Mouse (Mus musculus): ENCODE measurements at regions not wholly inside any gene's neighbourhood (a gene's known extent, or its start where the extent isn't known, plus 50 kb on each side); places are given as distances from the start of the nearest gene placed in this dataset.
A peak's percentile ranks its signal among the peaks of the same experiment; 100 is the strongest.

DNA sequence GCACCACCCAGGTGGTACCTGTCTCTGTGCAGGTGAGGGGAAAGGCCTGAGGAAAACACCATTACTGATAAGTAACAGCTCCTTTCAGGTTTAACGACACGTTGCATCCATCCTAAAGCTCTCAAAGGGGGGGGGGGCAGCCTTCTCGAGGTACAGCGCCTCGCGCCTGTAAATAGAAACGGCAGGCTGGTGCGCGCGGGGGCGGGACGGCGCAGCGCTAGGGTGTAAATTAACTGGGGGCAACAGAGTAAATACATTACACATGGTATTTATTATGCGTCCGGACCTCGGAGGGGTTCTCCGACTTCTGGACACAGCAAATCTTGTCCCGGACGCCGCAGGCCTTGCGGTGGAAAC is 353.3 kb downstream of the Bcor start:
- no peaks in the 10 kb centered on the region for H3K36me3 ChIP-seq (ENCODE audit: control insufficient read depth, insufficient read depth, low read length)
- peak overlapping the region; percentile 84 for H3K4me2 ChIP-seq (ENCODE audit: low read length)
- H3K9me3 ChIP-seq (ENCODE audit: control insufficient read depth, low read length): no peaks in the 10 kb centered on the region
- peaks cover 15 to 21% of the 10 kb centered on the region in 2 experiments; a peak in 3 of 4 replicates for H3K4me1 ChIP-seq (ENCODE audit: control insufficient read depth in 2 of 2, insufficient read depth in 2 of 2, low read length in 2 of 2)
- H3K27me3 ChIP-seq (ENCODE audit: control insufficient read depth, insufficient read depth, low read length): peaks cover 11% of the 10 kb centered on the region
- ATAC-seq (ENCODE audit: insufficient number of reproducible peaks, insufficient read depth, low FRiP score, low read depth): no peak
- peak overlapping the region; percentile 38 to 55; a peak in 3 of 4 replicates for H3K27ac ChIP-seq (replicated peaks in 1 of 2; ENCODE audit: control insufficient read depth in 1 of 2, insufficient read depth in 1 of 2, low read depth in 2 of 2, low read length in 2 of 2)
- H3K9ac ChIP-seq (ENCODE audit: low read length): peak overlapping the region; percentile 71
- H3K4me3 ChIP-seq (ENCODE audit: control insufficient read depth in 1 of 2, insufficient read depth in 1 of 2, low read depth in 1 of 2, low read length in 2 of 2): peak overlapping the region; percentile 50 to 56
- WGBS: 7% methylated on average over 22 of the region's 22 CpGs

DNA sequence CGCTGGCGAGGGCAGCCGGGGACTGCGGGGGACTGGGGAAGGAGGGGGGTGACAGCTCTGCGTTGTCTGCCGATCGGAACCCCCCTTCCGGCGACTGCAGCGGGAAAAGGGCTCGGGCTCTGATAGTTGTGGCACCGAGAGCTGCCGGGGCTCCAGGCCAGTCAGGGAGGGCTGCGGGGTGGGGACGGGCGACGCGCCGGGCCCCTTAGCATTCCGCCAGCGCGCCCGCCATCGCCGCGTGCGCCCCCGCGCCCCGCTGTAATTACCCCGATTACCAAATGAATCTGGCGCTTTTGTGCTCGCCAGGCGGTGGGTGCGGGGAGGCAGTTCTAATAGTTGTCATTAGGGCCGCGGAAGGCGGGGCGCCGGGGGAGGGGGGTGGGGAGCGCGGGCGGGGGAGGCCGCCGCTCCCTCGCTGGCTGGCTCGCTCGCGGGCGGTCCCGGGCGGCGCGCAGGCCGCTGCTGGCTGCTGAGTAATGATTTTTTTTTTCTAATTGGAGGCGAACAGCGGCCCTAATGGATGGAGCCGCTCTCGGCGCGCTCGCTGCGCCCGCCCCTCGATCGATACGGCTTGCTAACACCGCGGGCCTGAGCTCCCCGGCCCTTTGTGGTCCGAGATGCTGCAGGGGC is 352.8 kb downstream of the Bcor start:
- peak overlapping the region; percentile 50 to 56 for H3K4me3 ChIP-seq (ENCODE audit: control insufficient read depth in 1 of 2, insufficient read depth in 1 of 2, low read depth in 1 of 2, low read length in 2 of 2)
- 5% methylated on average over 54 of the region's 71 CpGs for WGBS
- peaks cover 11% of the 10 kb centered on the region for H3K27me3 ChIP-seq (ENCODE audit: control insufficient read depth, insufficient read depth, low read length)
- peak overlapping the region; percentile 84 for H3K4me2 ChIP-seq (ENCODE audit: low read length)
- no peak for ATAC-seq (ENCODE audit: insufficient number of reproducible peaks, insufficient read depth, low FRiP score, low read depth)
- peak overlapping the region; percentile 71 for H3K9ac ChIP-seq (ENCODE audit: low read length)
- H3K27ac ChIP-seq (replicated peaks in 1 of 2; ENCODE audit: control insufficient read depth in 1 of 2, insufficient read depth in 1 of 2, low read depth in 2 of 2, low read length in 2 of 2): peak overlapping the region; percentile 33 to 55; a peak in 3 of 4 replicates
- no peaks in the 10 kb centered on the region for H3K36me3 ChIP-seq (ENCODE audit: control insufficient read depth, insufficient read depth, low read length)
- H3K9me3 ChIP-seq (ENCODE audit: control insufficient read depth, low read length): no peaks in the 10 kb centered on the region
- H3K4me1 ChIP-seq (ENCODE audit: control insufficient read depth in 2 of 2, insufficient read depth in 2 of 2, low read length in 2 of 2): peaks cover 12 to 17% of the 10 kb centered on the region in 2 experiments; a peak in 3 of 4 replicates

DNA sequence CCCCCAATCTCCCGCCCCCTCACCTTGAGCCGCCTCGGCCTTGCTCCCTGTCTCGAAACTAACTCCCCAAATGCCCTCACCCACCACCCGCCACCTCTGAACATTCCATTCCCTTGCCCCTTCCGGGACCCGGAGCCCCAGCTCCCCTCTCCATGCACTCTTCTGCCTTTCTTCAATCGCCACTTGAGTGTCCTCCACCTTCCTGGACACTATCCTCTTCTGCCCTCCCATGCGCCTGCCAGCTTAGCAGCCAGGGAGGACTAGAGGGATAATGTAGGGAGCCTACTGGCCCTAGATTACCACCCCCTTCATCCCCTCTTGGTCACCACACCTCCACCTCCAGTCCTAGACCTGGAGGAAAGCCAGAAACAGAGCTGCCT is 352.3 kb downstream of the Bcor start:
- peak overlapping the region; percentile 71 for H3K9ac ChIP-seq (ENCODE audit: low read length)
- H3K4me2 ChIP-seq (ENCODE audit: low read length): peak overlapping the region; percentile 84
- no peak for ATAC-seq (ENCODE audit: insufficient number of reproducible peaks, insufficient read depth, low FRiP score, low read depth)
- peaks cover 11% of the 10 kb centered on the region for H3K27me3 ChIP-seq (ENCODE audit: control insufficient read depth, insufficient read depth, low read length)
- H3K27ac ChIP-seq (replicated peaks in 1 of 2; ENCODE audit: control insufficient read depth in 1 of 2, insufficient read depth in 1 of 2, low read depth in 2 of 2, low read length in 2 of 2): peak overlapping the region; percentile 37 to 55
- 21% methylated on average over 9 of the region's 9 CpGs for WGBS
- H3K4me1 ChIP-seq (ENCODE audit: control insufficient read depth in 2 of 2, insufficient read depth in 2 of 2, low read length in 2 of 2): peaks cover 10 to 15% of the 10 kb centered on the region in 2 experiments; a peak in 3 of 4 replicates
- no peaks in the 10 kb centered on the region for H3K9me3 ChIP-seq (ENCODE audit: control insufficient read depth, low read length)
- H3K36me3 ChIP-seq (ENCODE audit: control insufficient read depth, insufficient read depth, low read length): no peaks in the 10 kb centered on the region
- peak overlapping the region; percentile 50 to 56 for H3K4me3 ChIP-seq (ENCODE audit: control insufficient read depth in 1 of 2, insufficient read depth in 1 of 2, low read depth in 1 of 2, low read length in 2 of 2)

DNA sequence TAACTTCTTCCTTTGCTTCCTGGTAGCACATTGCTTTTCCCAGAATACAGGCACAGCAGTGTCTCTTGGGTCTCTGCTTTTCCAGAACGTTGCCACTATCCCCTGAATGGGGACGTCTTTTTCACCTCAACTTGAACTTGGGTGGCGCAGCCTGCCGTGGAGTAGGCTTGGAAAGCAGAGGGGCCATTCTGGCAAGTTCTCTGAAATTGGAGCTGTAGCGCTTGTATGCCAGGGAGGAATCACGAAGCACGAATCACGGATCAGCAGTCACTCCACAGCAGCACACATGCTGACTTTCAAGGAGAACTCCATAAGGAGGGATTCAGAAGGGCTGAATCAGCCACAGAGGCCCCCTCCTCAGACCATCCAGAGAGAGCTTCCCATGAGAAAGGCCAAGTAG is 351.2 kb downstream of the Bcor start:
- Histone ChIP-seq H3K9ac (ENCODE audit: low read length) (no peak overlapping the region), H3K4me3 (ENCODE audit: control insufficient read depth in 1 of 2, insufficient read depth in 1 of 2, low read depth in 1 of 2, low read length in 2 of 2) (no peak overlapping the region), H3K9me3 (ENCODE audit: control insufficient read depth, low read length) (no peaks in the 10 kb centered on the region), H3K36me3 (ENCODE audit: control insufficient read depth, insufficient read depth, low read length) (no peaks in the 10 kb centered on the region), H3K27me3 (ENCODE audit: control insufficient read depth, insufficient read depth, low read length) (peaks cover 11% of the 10 kb centered on the region), H3K4me1 (ENCODE audit: control insufficient read depth in 2 of 2, insufficient read depth in 2 of 2, low read length in 2 of 2) (peaks cover 10 to 13% of the 10 kb centered on the region in 2 experiments; a peak in 3 of 4 replicates), H3K4me2 (ENCODE audit: low read length) (no peak overlapping the region), H3K27ac (replicated peaks in 1 of 2; ENCODE audit: control insufficient read depth in 1 of 2, insufficient read depth in 1 of 2, low read depth in 2 of 2, low read length in 2 of 2) (no peak overlapping the region)
- ATAC-seq (ENCODE audit: insufficient number of reproducible peaks, insufficient read depth, low FRiP score, low read depth): no peak
- whole genome bisulfite sequencing: 67% methylated on average over 8 of the region's 8 CpGs

DNA sequence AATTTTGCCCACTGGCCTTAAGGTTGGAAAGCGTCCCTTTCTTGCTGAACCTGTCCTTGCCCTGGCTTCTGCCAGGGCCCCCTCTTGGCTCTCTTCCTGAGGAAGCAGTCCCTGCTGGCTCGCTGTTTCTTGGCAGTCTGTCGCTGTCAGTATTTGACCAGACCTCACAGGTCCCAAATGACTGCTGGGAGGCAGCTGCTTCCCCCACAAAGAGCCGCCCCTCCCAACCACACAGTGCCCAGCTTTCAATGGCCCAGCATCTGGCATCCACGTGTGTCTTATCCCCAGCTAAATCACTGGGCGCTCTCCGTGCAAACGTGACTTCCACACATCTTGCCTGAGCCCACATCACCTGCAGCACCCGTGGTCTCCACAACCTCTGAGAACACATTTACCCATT is 345.3 kb downstream of the Bcor start:
- no peak for ATAC-seq (ENCODE audit: insufficient number of reproducible peaks, insufficient read depth, low FRiP score, low read depth)
- Histone ChIP-seq H3K27me3 (ENCODE audit: control insufficient read depth, insufficient read depth, low read length) (peaks cover 8% of the 10 kb centered on the region; the same call in 1 of the 2 replicates), H3K9me3 (ENCODE audit: control insufficient read depth, low read length) (no peaks in the 10 kb centered on the region), H3K4me2 (ENCODE audit: low read length) (no peak overlapping the region), H3K9ac (ENCODE audit: low read length) (no peak overlapping the region), H3K4me3 (ENCODE audit: control insufficient read depth in 1 of 2, insufficient read depth in 1 of 2, low read depth in 1 of 2, low read length in 2 of 2) (no peak overlapping the region), H3K4me1 (ENCODE audit: control insufficient read depth in 2 of 2, insufficient read depth in 2 of 2, low read length in 2 of 2) (peaks cover 0 to 2% of the 10 kb centered on the region in 2 experiments; a peak in 1 of 4 replicates), H3K27ac (replicated peaks in 1 of 2; ENCODE audit: control insufficient read depth in 1 of 2, insufficient read depth in 1 of 2, low read depth in 2 of 2, low read length in 2 of 2) (no peak overlapping the region), H3K36me3 (ENCODE audit: control insufficient read depth, insufficient read depth, low read length) (no peaks in the 10 kb centered on the region)
- 42% methylated on average over 9 of the region's 9 CpGs for WGBS

DNA sequence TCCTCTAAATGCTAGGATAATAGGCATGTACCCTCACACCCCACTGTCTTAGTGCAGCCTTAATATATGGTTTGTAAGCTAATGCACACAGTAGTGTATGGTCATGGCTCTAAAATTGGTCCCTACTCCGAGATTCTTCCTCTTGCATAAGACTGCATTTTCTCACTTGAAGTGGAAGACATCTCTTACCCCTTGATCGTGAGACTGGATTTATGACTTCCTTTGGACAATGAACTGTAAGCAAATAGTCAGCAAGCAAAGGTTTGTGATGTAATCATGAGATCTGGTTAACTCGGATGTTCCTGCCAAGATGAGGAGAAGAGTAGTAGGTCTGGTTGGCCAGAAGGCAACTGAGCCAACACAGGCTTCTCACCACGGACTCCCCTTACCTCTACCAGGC is 344.3 kb downstream of the Bcor start:
- Histone ChIP-seq H3K4me1 (ENCODE audit: control insufficient read depth in 2 of 2, insufficient read depth in 2 of 2, low read length in 2 of 2) (no peaks in the 10 kb centered on the region), H3K9ac (ENCODE audit: low read length) (no peak overlapping the region), H3K27me3 (ENCODE audit: control insufficient read depth, insufficient read depth, low read length) (no peaks in the 10 kb centered on the region), H3K36me3 (ENCODE audit: control insufficient read depth, insufficient read depth, low read length) (no peaks in the 10 kb centered on the region), H3K27ac (replicated peaks in 1 of 2; ENCODE audit: control insufficient read depth in 1 of 2, insufficient read depth in 1 of 2, low read depth in 2 of 2, low read length in 2 of 2) (no peak overlapping the region), H3K4me2 (ENCODE audit: low read length) (no peak overlapping the region), H3K9me3 (ENCODE audit: control insufficient read depth, low read length) (no peaks in the 10 kb centered on the region), H3K4me3 (ENCODE audit: control insufficient read depth in 1 of 2, insufficient read depth in 1 of 2, low read depth in 1 of 2, low read length in 2 of 2) (no peak overlapping the region)
- no peak for ATAC-seq (ENCODE audit: insufficient number of reproducible peaks, insufficient read depth, low FRiP score, low read depth)
- WGBS: 73% methylated on average over 4 of the region's 4 CpGs

DNA sequence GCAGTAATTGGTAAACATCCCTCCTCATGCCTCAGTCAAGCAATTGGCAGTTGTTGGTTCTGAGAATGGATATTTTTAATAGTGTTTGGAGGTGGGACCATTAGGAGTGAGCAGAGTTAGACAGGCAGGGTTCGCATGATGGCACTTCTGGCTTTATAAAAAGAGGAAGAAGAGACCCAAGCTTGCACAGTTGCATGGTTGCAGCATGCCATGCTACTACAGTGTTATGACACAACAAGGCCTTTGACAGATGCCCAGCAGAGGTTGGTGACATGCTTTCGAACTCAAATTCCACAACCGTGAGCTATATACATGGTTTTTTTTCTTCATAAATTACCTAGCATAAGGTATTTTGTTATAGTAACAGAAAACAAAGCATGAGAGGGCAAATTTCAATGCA is 341.5 kb downstream of the Bcor start:
- Histone ChIP-seq H3K27ac (replicated peaks in 1 of 2; ENCODE audit: control insufficient read depth in 1 of 2, insufficient read depth in 1 of 2, low read depth in 2 of 2, low read length in 2 of 2) (no peak overlapping the region), H3K9me3 (ENCODE audit: control insufficient read depth, low read length) (no peaks in the 10 kb centered on the region), H3K9ac (ENCODE audit: low read length) (no peak overlapping the region), H3K4me2 (ENCODE audit: low read length) (no peak overlapping the region), H3K4me3 (ENCODE audit: control insufficient read depth in 1 of 2, insufficient read depth in 1 of 2, low read depth in 1 of 2, low read length in 2 of 2) (no peak overlapping the region), H3K27me3 (ENCODE audit: control insufficient read depth, insufficient read depth, low read length) (no peaks in the 10 kb centered on the region), H3K4me1 (ENCODE audit: control insufficient read depth in 2 of 2, insufficient read depth in 2 of 2, low read length in 2 of 2) (peaks cover 0 to 3% of the 10 kb centered on the region in 2 experiments; a peak in 2 of 4 replicates), H3K36me3 (ENCODE audit: control insufficient read depth, insufficient read depth, low read length) (no peaks in the 10 kb centered on the region)
- 88% methylated on average over 3 of the region's 3 CpGs for WGBS
- ATAC-seq (ENCODE audit: insufficient number of reproducible peaks, insufficient read depth, low FRiP score, low read depth): no peak

DNA sequence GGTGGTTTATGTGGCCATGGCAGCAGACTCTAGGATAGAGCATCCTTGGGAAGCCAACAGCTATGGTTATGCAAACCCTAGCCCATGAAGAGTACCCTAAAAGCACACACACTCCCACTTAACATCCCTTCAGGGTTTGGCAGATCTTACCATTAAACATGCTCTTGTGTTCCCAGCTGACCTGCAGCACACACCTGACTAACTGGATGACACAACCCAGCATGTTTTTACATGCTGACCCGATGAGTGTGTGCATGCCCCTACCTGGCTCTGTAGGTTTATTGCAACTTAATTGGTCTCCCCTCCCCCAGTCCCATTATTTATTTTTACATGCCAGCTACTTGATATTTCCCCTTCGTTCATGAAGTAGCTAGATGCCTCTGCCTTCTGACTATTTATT is 339.0 kb downstream of the Bcor start:
- ATAC-seq (ENCODE audit: insufficient number of reproducible peaks, insufficient read depth, low FRiP score, low read depth): no peak
- Histone ChIP-seq H3K27ac (replicated peaks in 1 of 2; ENCODE audit: control insufficient read depth in 1 of 2, insufficient read depth in 1 of 2, low read depth in 2 of 2, low read length in 2 of 2) (no peak overlapping the region), H3K4me2 (ENCODE audit: low read length) (no peak overlapping the region), H3K36me3 (ENCODE audit: control insufficient read depth, insufficient read depth, low read length) (no peaks in the 10 kb centered on the region), H3K9ac (ENCODE audit: low read length) (no peak overlapping the region), H3K9me3 (ENCODE audit: control insufficient read depth, low read length) (no peaks in the 10 kb centered on the region), H3K27me3 (ENCODE audit: control insufficient read depth, insufficient read depth, low read length) (no peaks in the 10 kb centered on the region), H3K4me3 (ENCODE audit: control insufficient read depth in 1 of 2, insufficient read depth in 1 of 2, low read depth in 1 of 2, low read length in 2 of 2) (no peak overlapping the region), H3K4me1 (ENCODE audit: control insufficient read depth in 2 of 2, insufficient read depth in 2 of 2, low read length in 2 of 2) (peaks cover 0 to 3% of the 10 kb centered on the region in 2 experiments; a peak in 2 of 4 replicates)
- WGBS: 67% methylated on average over 2 of the region's 2 CpGs
